Mouse (Mus musculus): ENCODE data around the gene Ttll8. TPM values are rescaled to one million over a fixed set of nuclear protein-coding genes. Genes with fewer than 3 reads are reported as not detected.

The Ttll8 gene
- not detected in 2 replicates for polyA plus RNA-seq (2012; rRNA removed; ENCODE audit: low replicate concordance)

DNA sequence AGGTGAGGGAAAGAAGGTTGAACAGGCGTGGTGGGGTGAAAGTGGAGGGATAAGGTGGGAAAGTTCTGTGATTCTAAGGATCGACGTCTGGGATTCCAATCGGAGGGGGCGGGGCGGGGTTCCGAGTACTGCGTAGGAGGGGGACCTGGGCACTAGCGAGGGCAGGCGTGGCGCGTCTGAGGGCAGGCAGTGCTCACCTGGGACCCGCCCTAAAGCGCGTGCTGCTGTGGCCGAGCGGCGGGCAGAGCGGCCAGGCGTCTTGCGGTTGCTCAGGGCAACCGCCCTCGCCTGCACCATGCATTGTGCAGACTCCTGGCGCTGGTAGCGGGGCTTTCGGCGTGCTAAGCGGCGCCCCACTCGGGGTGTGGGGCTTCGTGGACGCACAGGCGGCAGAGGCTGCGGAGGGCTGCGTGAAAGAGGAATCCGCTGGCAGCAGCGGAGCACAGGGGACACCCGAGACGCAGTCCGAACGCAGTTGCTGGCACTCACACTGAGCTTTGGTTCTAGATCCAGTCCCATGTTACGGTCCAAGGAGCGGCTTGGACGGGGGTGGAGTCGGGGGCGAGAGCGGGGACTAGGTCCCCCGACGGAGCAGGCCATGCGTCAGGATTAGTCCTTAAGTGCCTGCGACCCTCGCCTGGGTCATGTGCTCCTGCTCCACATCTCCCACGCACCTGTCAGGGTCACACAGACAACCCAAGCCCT lies at the start of gene Ttll8:
Ttll8 (minus strand) TSS at position 51 of the 705 bp plus-strand sequence.

DNA sequence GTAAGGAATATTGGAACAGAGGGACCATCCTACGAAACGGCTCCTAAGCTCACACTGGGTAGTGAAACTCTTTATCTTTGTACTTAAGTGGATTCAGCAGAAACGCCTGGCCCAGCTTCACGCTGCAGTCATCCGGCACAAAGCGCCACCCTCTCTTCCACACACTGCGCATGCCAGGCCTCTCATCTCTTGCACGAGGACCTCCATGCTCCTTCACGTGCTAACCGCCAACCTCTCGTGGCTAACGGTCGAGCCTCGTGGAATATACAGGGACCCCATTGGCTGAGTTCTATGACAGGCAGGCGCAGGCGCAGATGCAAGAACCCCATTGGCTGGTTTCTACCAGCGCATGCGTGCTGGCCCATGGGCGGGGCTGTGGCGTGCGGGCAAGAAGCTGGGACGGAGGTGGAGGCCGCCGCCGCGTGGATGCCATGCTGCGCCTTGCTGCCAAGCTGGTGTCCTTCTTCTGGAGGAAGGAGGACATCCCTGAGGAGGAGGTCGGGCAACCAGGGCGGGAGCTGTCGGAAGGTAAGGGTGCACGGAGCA lies 28.4 kb upstream of the Ttll8 start, which contains the start of gene Mov10l1:
Mov10l1 (plus strand) TSS at position 376 of the 546 bp plus-strand sequence.

DNA sequence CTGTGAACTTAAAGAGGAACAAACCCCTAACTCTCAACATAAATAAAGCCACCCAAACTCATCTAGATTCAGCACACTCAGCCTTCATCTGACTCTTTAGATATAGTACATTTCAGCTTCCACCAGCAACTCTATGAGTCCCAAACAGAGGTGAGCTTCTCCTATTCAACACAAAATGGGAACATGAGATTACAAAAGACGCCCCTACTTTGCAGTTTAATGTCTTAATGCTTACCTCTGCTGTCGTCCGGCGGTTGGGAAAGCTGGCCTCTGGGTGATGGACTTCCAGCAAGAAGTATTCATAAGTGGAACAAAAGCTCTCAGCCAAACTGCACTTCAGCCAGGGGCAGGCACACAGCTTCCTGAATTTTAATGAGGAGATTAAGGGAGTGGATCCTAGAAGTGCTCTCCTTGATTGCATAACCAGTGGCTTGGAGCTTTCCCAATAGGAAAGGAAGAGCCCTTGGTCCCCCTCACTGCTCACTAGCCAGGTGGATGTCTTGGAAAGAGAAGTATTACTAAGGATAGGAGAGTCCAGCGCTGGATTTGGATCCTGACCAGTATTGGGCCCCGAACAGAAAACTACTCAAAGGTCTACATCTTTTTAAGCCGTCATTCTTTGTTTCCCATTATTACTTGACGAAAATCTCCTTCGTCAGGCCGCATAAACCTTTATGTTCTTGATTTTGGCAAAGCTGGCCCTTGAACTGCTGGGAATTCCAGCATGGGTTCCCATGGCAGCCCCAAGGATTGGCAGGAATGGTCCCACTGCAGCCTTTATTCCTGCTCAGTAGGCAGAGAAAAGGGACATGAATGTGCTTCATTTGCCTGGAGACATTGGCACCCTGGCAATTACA lies 24.3 kb upstream of the Ttll8 start, which contains the start of gene Mlc1:
Mlc1 (minus strand) TSS at position 727 of the 857 bp plus-strand sequence.

DNA sequence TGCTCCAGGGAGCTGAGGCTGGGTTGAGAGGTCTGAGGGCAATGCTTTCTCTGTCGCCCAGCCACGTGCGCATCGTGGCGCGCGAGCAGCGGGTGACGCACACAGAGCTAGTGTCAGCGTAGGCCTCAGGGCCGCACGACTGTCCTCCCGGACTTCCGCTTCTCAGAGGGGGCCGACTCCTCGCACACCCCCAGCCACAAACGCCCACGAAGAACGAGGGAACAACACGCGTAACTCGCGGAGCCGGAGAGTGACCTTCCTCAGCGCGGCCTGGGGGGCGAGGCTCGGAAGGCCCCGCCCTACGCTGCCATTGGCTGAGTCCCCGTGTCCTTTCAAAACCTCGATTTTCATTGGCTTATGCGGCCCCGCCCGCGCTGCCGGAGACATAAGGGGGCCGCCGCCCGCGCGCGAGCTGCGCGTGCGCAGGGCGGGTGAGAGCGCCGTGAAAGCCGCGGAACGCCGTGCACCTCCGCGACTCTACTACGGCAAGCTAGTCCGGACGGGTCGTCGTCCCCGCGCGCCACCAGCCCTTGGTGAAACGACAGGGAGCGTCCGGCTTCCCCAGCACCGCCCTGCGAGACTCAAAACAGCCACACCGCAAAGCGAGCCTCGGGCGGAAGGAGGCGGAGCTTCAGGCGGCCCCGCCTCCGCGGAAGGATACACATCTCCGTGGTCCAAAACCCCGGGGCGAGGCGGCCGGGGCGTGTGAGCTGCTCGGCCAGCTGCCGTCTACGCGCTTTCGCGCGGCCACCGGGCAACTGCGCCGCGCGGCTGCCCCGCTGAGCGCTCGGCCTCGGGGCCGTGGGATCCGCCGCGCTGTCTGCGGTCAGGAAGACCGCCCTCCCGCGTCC lies 92.2 kb downstream of the Ttll8 start, which contains the start of gene Pim3:
Pim3 (plus strand) TSS at position 415 of the 851 bp plus-strand sequence.

Other genes starting within 250 kb of the Ttll8 start
- 8.2 and 21.8 TPM in 2 replicates for gene Brd1, start 220.2 kb downstream of the Ttll8 start, polyA plus RNA-seq (2012; rRNA removed; ENCODE audit: low replicate concordance)
- gene Zbed4, start 202.8 kb downstream of the Ttll8 start, polyA plus RNA-seq (2012; rRNA removed; ENCODE audit: low replicate concordance): 2.9 and 8.5 TPM in 2 replicates
- gene Alg12, start 135.1 kb downstream of the Ttll8 start, polyA plus RNA-seq (2012; rRNA removed; ENCODE audit: low replicate concordance): 18.6 and 24.9 TPM in 2 replicates
- 21.7 and 48.7 TPM in 2 replicates for gene Creld2, start 134.8 kb downstream of the Ttll8 start, polyA plus RNA-seq (2012; rRNA removed; ENCODE audit: low replicate concordance)
- gene Pim3, start 92.2 kb downstream of the Ttll8 start, polyA plus RNA-seq (2012; rRNA removed; ENCODE audit: low replicate concordance): 48.2 and 85.1 TPM in 2 replicates
- 0.17 TPM in 1 of 2 replicates, not detected in the other for gene Mlc1, start 24.6 kb upstream of the Ttll8 start, polyA plus RNA-seq (2012; rRNA removed; ENCODE audit: low replicate concordance)
- gene Mov10l1, start 28.5 kb upstream of the Ttll8 start, polyA plus RNA-seq (2012; rRNA removed; ENCODE audit: low replicate concordance): not detected in 2 replicates
- 0.33 TPM in 1 of 2 replicates, not detected in the other for gene Panx2, start 105.3 kb upstream of the Ttll8 start, polyA plus RNA-seq (2012; rRNA removed; ENCODE audit: low replicate concordance)
- gene Trabd, start 120.7 kb upstream of the Ttll8 start, polyA plus RNA-seq (2012; rRNA removed; ENCODE audit: low replicate concordance): 33.3 and 53.5 TPM in 2 replicates
- gene Selenoo, start 134.7 kb upstream of the Ttll8 start, polyA plus RNA-seq (2012; rRNA removed; ENCODE audit: low replicate concordance): 40.9 and 49.5 TPM in 2 replicates
- 27.8 and 39.6 TPM in 2 replicates for gene Tubgcp6, start 168.7 kb upstream of the Ttll8 start, polyA plus RNA-seq (2012; rRNA removed; ENCODE audit: low replicate concordance)
- 41.7 and 54.8 TPM in 2 replicates for gene Hdac10, start 174.3 kb upstream of the Ttll8 start, polyA plus RNA-seq (2012; rRNA removed; ENCODE audit: low replicate concordance)
- gene Mapk12, start 186.3 kb upstream of the Ttll8 start, polyA plus RNA-seq (2012; rRNA removed; ENCODE audit: low replicate concordance): 18.6 and 31.5 TPM in 2 replicates
- 11.1 and 14.2 TPM in 2 replicates for gene Mapk11, start 195.2 kb upstream of the Ttll8 start, polyA plus RNA-seq (2012; rRNA removed; ENCODE audit: low replicate concordance)
- 65.4 and 208 TPM in 2 replicates for gene Plxnb2, start 226.4 kb upstream of the Ttll8 start, polyA plus RNA-seq (2012; rRNA removed; ENCODE audit: low replicate concordance)
- gene Dennd6b, start 242.1 kb upstream of the Ttll8 start, polyA plus RNA-seq (2012; rRNA removed; ENCODE audit: low replicate concordance): 12.7 and 21.1 TPM in 2 replicates

Data from subcutaneous adipose tissue, adult 2 months (tissue).